24 mouse cellular contexts compared by ENCODE assay signal in genomic region chr11:25646282-25646681, GRCm38 (mm10).
A peak's percentile ranks its signal among the peaks of the same experiment; 100 is the strongest.
DNase-seq lines count a peak whose midpoint lies in the region; ATAC-seq and TF ChIP-seq lines count a peak whose summit lies in the region.
"Had no signal": no experiment of that assay in that cellular context is flagged by ENCODE, and none has a peak within 500 bp of the region (broad histone marks: within the 10 kb centered on the region; RNA-seq: fewer than 3 reads in every experiment).

No protein-coding gene starts in this region.

- no peaks in the 10 kb centered on the region for H3K36me3 ChIP-seq in forebrain, embryonic 15.5 days
- H3K36me3 ChIP-seq in forebrain, embryonic 10.5 days (replicated peaks): no peaks in the 10 kb centered on the region
- no peaks in the 10 kb centered on the region for H3K36me3 ChIP-seq in hindbrain, postnatal 0 days (ENCODE audit: insufficient read depth, low read length)
- no peaks in the 10 kb centered on the region for H3K36me3 ChIP-seq in hindbrain, embryonic 11.5 days (ENCODE audit: control insufficient read depth, insufficient read depth, low read length)
- no peaks in the 10 kb centered on the region for H3K36me3 ChIP-seq in midbrain, embryonic 15.5 days (replicated peaks)
- no peaks in the 10 kb centered on the region for H3K36me3 ChIP-seq in midbrain, embryonic 10.5 days
- H3K36me3 ChIP-seq: embryonic facial prominence, embryonic 15.5 days; heart, embryonic 12.5 days; limb, embryonic 13.5 days; liver, embryonic 13.5 days; lung, embryonic 15.5 days; midbrain, embryonic 12.5 days had no signal

- no peak overlapping the region for H3K4me2 ChIP-seq in forebrain, embryonic 15.5 days (replicated peaks)
- H3K4me2 ChIP-seq in hindbrain, postnatal 0 days (ENCODE audit: low read depth, low read length): no peak overlapping the region
- H3K4me2 ChIP-seq in hindbrain, embryonic 11.5 days (replicated peaks; ENCODE audit: low read depth, low read length): no peak overlapping the region
- no peak overlapping the region for H3K4me2 ChIP-seq in midbrain, embryonic 15.5 days
- H3K4me2 ChIP-seq: heart, embryonic 12.5 days; liver, embryonic 13.5 days; lung, embryonic 15.5 days; midbrain, embryonic 12.5 days had no signal

- 52% methylated on average over 5 of the region's 5 CpGs for WGBS in forebrain, embryonic 15.5 days
- 82% methylated on average over 5 of the region's 5 CpGs for WGBS in forebrain, embryonic 10.5 days
- WGBS in hindbrain, postnatal 0 days: 68% methylated on average over 5 of the region's 5 CpGs
- 88% methylated on average over 5 of the region's 5 CpGs for WGBS in hindbrain, embryonic 11.5 days
- 71% methylated on average over 5 of the region's 5 CpGs for WGBS in midbrain, embryonic 15.5 days
- WGBS in midbrain, embryonic 10.5 days: 88% methylated on average over 5 of the region's 5 CpGs

- peak overlapping the region; percentile 43; the same call in 1 of the 2 replicates for H3K27ac ChIP-seq in forebrain, embryonic 15.5 days (replicated peaks)
- no peak overlapping the region for H3K27ac ChIP-seq in forebrain, embryonic 10.5 days
- no peak overlapping the region for H3K27ac ChIP-seq in hindbrain, postnatal 0 days
- no peak overlapping the region for H3K27ac ChIP-seq in hindbrain, embryonic 11.5 days (ENCODE audit: low read depth, low read length)
- 0 out of 2 replicates have a peak overlapping the region, but pooled peaks have one; percentile 2 for H3K27ac ChIP-seq in midbrain, embryonic 15.5 days
- H3K27ac ChIP-seq in midbrain, embryonic 10.5 days (replicated peaks): no peak overlapping the region
- H3K27ac ChIP-seq: embryonic facial prominence, embryonic 15.5 days; limb, embryonic 13.5 days; liver, embryonic 13.5 days; lung, embryonic 15.5 days; macrophage; midbrain, embryonic 12.5 days; stomach, postnatal 0 days had no signal

- H3K9me3 ChIP-seq in forebrain, embryonic 15.5 days: no peaks in the 10 kb centered on the region
- H3K9me3 ChIP-seq in forebrain, embryonic 10.5 days: no peaks in the 10 kb centered on the region
- H3K9me3 ChIP-seq in hindbrain, postnatal 0 days (ENCODE audit: low read length): no peaks in the 10 kb centered on the region
- no peaks in the 10 kb centered on the region for H3K9me3 ChIP-seq in hindbrain, embryonic 11.5 days (ENCODE audit: control insufficient read depth, low read length)
- H3K9me3 ChIP-seq in midbrain, embryonic 15.5 days: no peaks in the 10 kb centered on the region
- H3K9me3 ChIP-seq in midbrain, embryonic 10.5 days (replicated peaks): no peaks in the 10 kb centered on the region
- H3K9me3 ChIP-seq: embryonic facial prominence, embryonic 15.5 days; heart, embryonic 12.5 days; limb, embryonic 13.5 days; liver, embryonic 13.5 days; lung, embryonic 15.5 days; midbrain, embryonic 12.5 days had no signal

- peaks cover 24% of the 10 kb centered on the region for H3K4me1 ChIP-seq in forebrain, embryonic 15.5 days
- H3K4me1 ChIP-seq in forebrain, embryonic 10.5 days: peaks cover 18% of the 10 kb centered on the region
- no peaks in the 10 kb centered on the region for H3K4me1 ChIP-seq in hindbrain, postnatal 0 days (ENCODE audit: insufficient read depth, low read length)
- no peaks in the 10 kb centered on the region for H3K4me1 ChIP-seq in hindbrain, embryonic 11.5 days (replicated peaks; ENCODE audit: control insufficient read depth, insufficient read depth, low read length)
- 0 out of 2 replicates have a peak, but pooled peaks cover 5% of the 10 kb centered on the region for H3K4me1 ChIP-seq in midbrain, embryonic 15.5 days
- H3K4me1 ChIP-seq in midbrain, embryonic 10.5 days: peaks cover 13% of the 10 kb centered on the region; the same call in 1 of the 2 replicates
- H3K4me1 ChIP-seq: heart, embryonic 12.5 days; liver, embryonic 13.5 days; lung, embryonic 15.5 days had no signal

- H3K4me3 ChIP-seq in forebrain, embryonic 15.5 days: no peak overlapping the region
- H3K4me3 ChIP-seq in forebrain, embryonic 10.5 days: no peak overlapping the region
- no peak overlapping the region for H3K4me3 ChIP-seq in hindbrain, postnatal 0 days (ENCODE audit: low read length)
- no peak overlapping the region for H3K4me3 ChIP-seq in hindbrain, embryonic 11.5 days (ENCODE audit: low read depth, low read length)
- H3K4me3 ChIP-seq in midbrain, embryonic 15.5 days: no peak overlapping the region
- no peak overlapping the region for H3K4me3 ChIP-seq in midbrain, embryonic 10.5 days
- H3K4me3 ChIP-seq: embryonic facial prominence, embryonic 15.5 days; heart, embryonic 12.5 days; liver, embryonic 13.5 days; lung, embryonic 15.5 days; midbrain, embryonic 12.5 days had no signal

- 0 out of 2 replicates have a peak, but pooled peaks have one; percentile 29 for ATAC-seq in forebrain, embryonic 15.5 days (replicated peaks)
- ATAC-seq in hindbrain, postnatal 0 days: no peak
- ATAC-seq in hindbrain, embryonic 11.5 days (ENCODE audit: low FRiP score): no peak
- no peak for ATAC-seq in midbrain, embryonic 15.5 days (replicated peaks)
- no peak for ATAC-seq in CD4-positive, CD25-positive, alpha-beta regulatory T cell, adult 4 months

- H3K9ac ChIP-seq in forebrain, embryonic 15.5 days (replicated peaks): no peak overlapping the region
- H3K9ac ChIP-seq in hindbrain, postnatal 0 days (replicated peaks; ENCODE audit: low read length): no peak overlapping the region
- no peak overlapping the region for H3K9ac ChIP-seq in hindbrain, embryonic 11.5 days (ENCODE audit: low read depth, low read length)
- no peak overlapping the region for H3K9ac ChIP-seq in midbrain, embryonic 15.5 days
- H3K9ac ChIP-seq: embryonic facial prominence, embryonic 15.5 days; heart, embryonic 12.5 days; limb, embryonic 13.5 days; liver, embryonic 13.5 days; lung, embryonic 15.5 days; midbrain, embryonic 12.5 days had no signal

- TF ChIP-seq CTCF in hindbrain, postnatal 0 days (IDR thresholded peaks at IDR 0.05; ENCODE audit: low read depth): no peak
- TF ChIP-seq CTCF in brain, embryonic 14.5 days (IDR thresholded peaks at IDR 0.05; ENCODE audit: borderline replicate concordance, extremely low read depth, insufficient read depth, insufficient read length): no peak

- no peak for TF ChIP-seq POLR2A in brain, embryonic 14.5 days (IDR thresholded peaks at IDR 0.05; ENCODE audit: borderline replicate concordance, extremely low read depth, insufficient read depth, insufficient read length, poor library complexity, severe bottlenecking)

- no peak for DNase-seq in forebrain, embryonic 10.5 days (ENCODE audit: extremely low spot score, low spot score)
- peak; percentile 4 for DNase-seq in hindbrain, postnatal 0 days (ENCODE audit: low spot score)
- DNase-seq in hindbrain, embryonic 11.5 days (ENCODE audit: low spot score): no peak
- DNase-seq in midbrain, embryonic 10.5 days (ENCODE audit: low spot score): no peak
- peak; percentile 58 for DNase-seq in brain, embryonic 14.5 days (ENCODE audit: low read depth)
- DNase-seq: adrenal gland, postnatal 14 days; cerebellum, adult 11-12 months; cerebellum, postnatal 14 days; gastrocnemius, postnatal 10 days; heart, adult 11 months; kidney, adult 2 months; kidney, postnatal 10 days; liver, embryonic 13.5 days had no signal

- no peaks in the 10 kb centered on the region for H3K27me3 ChIP-seq in forebrain, embryonic 15.5 days
- H3K27me3 ChIP-seq in forebrain, embryonic 10.5 days (ENCODE audit: poor library complexity, severe bottlenecking): peaks cover 14% of the 10 kb centered on the region
- H3K27me3 ChIP-seq in hindbrain, postnatal 0 days (ENCODE audit: insufficient read depth, low read length): no peaks in the 10 kb centered on the region
- H3K27me3 ChIP-seq in hindbrain, embryonic 11.5 days (ENCODE audit: control insufficient read depth, insufficient read depth, low read length): no peaks in the 10 kb centered on the region
- no peaks in the 10 kb centered on the region for H3K27me3 ChIP-seq in midbrain, embryonic 15.5 days (replicated peaks)
- H3K27me3 ChIP-seq in midbrain, embryonic 10.5 days (ENCODE audit: low read depth, poor library complexity, severe bottlenecking): peaks cover 6% of the 10 kb centered on the region; the same call in 1 of the 2 replicates
- H3K27me3 ChIP-seq: CH12.LX; embryonic facial prominence, embryonic 15.5 days; heart, embryonic 12.5 days; liver, embryonic 13.5 days; lung, embryonic 15.5 days had no signal

Comparison
In these comparisons a context has a peak if more than half of its experiments do, and no peak if none do; other contexts are left out.
1. H3K27ac ChIP-seq: peak in forebrain, embryonic 15.5 days (single experiment) and midbrain, embryonic 15.5 days (single experiment); none in forebrain, embryonic 10.5 days (single experiment), hindbrain, postnatal 0 days (single experiment), hindbrain, embryonic 11.5 days (single experiment) and midbrain, embryonic 10.5 days (single experiment).
2. DNase-seq: peak in hindbrain, postnatal 0 days (single experiment) and brain, embryonic 14.5 days (single experiment); none in forebrain, embryonic 10.5 days (single experiment), hindbrain, embryonic 11.5 days (single experiment) and midbrain, embryonic 10.5 days (single experiment).